Mouse (Mus musculus) megakaryocyte, embryonic 14.5 days (primary cell): ENCODE results near the gene Cep128.

Source experiments
- FLI1 ChIP-seq: IDR thresholded peaks from 2 replicates; pipeline ENCODE4 v1.6.1; 2012; ENCODE audit warnings: low read length, inconsistent platforms, mixed read lengths
- GATA1 ChIP-seq: IDR thresholded peaks from 3 replicates; pipeline ENCODE4 v1.6.1; 2012; ENCODE audit warnings: mixed read lengths, low read length, inconsistent platforms, borderline replicate concordance

- no peak for TF ChIP-seq GATA1
- no peak for TF ChIP-seq FLI1
Measured at GRCm38 (mm10) chr12:91012184-91012583, 372.0 kb downstream of the Cep128 start.
